ENCODE assay signal across 9 mouse cellular contexts in genomic region chr11:52086204-52086864, GRCm38 (mm10). TPM values are rescaled to one million over a fixed set of nuclear protein-coding genes. Genes with fewer than 3 reads are reported as not detected.
DNase-seq lines count a peak whose midpoint lies in the region; ATAC-seq and TF ChIP-seq lines count a peak whose summit lies in the region.
"Had no signal": no experiment of that assay in that cellular context is flagged by ENCODE, and none has a peak within 500 bp of the region (broad histone marks: within the 10 kb centered on the region; RNA-seq: fewer than 3 reads in every experiment).

No protein-coding gene starts in this region.

- TF ChIP-seq POLR2A in CH12.LX (IDR thresholded peaks at IDR 0.05; ENCODE audit: low read depth, low read length): no peak
- no peak for TF ChIP-seq POLR2A in brain, embryonic 14.5 days (IDR thresholded peaks at IDR 0.05; ENCODE audit: borderline replicate concordance, extremely low read depth, insufficient read depth, insufficient read length, poor library complexity, severe bottlenecking)

- in situ Hi-C loops in CH12.LX (cut with MboI; ENCODE audit: low pct_ligation_motif_present, low pct_unique_long_range_greater_than_20kb, low sequenced_read_pairs): no loop called here

- DNase-seq in CH12.LX (ENCODE audit: extremely low read depth): no peak
- peak; percentile 79 for DNase-seq in brain, embryonic 14.5 days (ENCODE audit: low read depth)
- peak; percentile 32 for DNase-seq in heart, postnatal 4 days
- DNase-seq in left cerebral cortex, postnatal 25 days (ENCODE audit: low spot score in 2 of 2): peak; percentile 53 to 81
- DNase-seq in embryo, embryonic 9.5 days (ENCODE audit: extremely low spot score): no peak
- DNase-seq in ovary, postnatal 14 days (ENCODE audit: low spot score): no peak
- no peak for DNase-seq in adrenal gland, adult 18-20 months (ENCODE audit: low spot score in 2 of 2)
- DNase-seq: liver, embryonic 13.5 days had no signal

- H3K27me3 ChIP-seq in CH12.LX (replicated peaks): no peaks in the 10 kb centered on the region
- no peaks in the 10 kb centered on the region for H3K27me3 ChIP-seq in stomach, embryonic 15.5 days (replicated peaks)
- H3K27me3 ChIP-seq: liver, embryonic 13.5 days had no signal

- TF ChIP-seq EP300 in CH12.LX (IDR thresholded peaks at IDR 0.05; ENCODE audit: low read length): no peak

- dilution Hi-C loops in CH12.LX (cut with MboI; ENCODE audit: extremely low pct_ligation_motif_present, extremely low pct_unique_long_range_greater_than_20kb, low sequenced_read_pairs): no loop called here

- WGBS in stomach, embryonic 15.5 days: 18% methylated on average over 9 of the region's 9 CpGs

- H3K9ac ChIP-seq in CH12.LX (ENCODE audit: insufficient read depth, low read depth): 0 out of 2 replicates have a peak overlapping the region, but pooled peaks have one; percentile 3
- no peak overlapping the region for H3K9ac ChIP-seq in stomach, embryonic 15.5 days
- H3K9ac ChIP-seq: liver, embryonic 13.5 days had no signal

- no peak for TF ChIP-seq RAD21 in CH12.LX (IDR thresholded peaks at IDR 0.05; ENCODE audit: low read depth, low read length)

- no peak overlapping the region for H3K27ac ChIP-seq in CH12.LX (ENCODE audit: insufficient read depth, low read depth)
- H3K27ac ChIP-seq in stomach, embryonic 15.5 days: peak overlapping the region; percentile 64; the same call in 1 of the 2 replicates
- H3K27ac ChIP-seq: liver, embryonic 13.5 days had no signal

- no peak overlapping the region for H3K4me3 ChIP-seq in CH12.LX (replicated peaks in 1 of 3; ENCODE audit: low read depth in 2 of 3, low read length in 2 of 3, poor library complexity in 1 of 3)
- H3K4me3 ChIP-seq in stomach, embryonic 15.5 days (replicated peaks): no peak overlapping the region
- H3K4me3 ChIP-seq: liver, embryonic 13.5 days had no signal

- no peaks in the 10 kb centered on the region for H3K79me2 ChIP-seq in CH12.LX (replicated peaks; ENCODE audit: control insufficient read depth, extremely low read depth, insufficient read depth, poor library complexity, severe bottlenecking)

- intact Hi-C loops in left cerebral cortex, postnatal 25 days (cut with DNase I): no loop called here

- peak overlapping the region; percentile 11 for H3K4me2 ChIP-seq in CH12.LX (ENCODE audit: insufficient read depth, low read depth, poor library complexity, severe bottlenecking)
- H3K4me2 ChIP-seq in stomach, embryonic 15.5 days: peak overlapping the region; percentile 29
- H3K4me2 ChIP-seq: liver, embryonic 13.5 days had no signal

- no peaks in the 10 kb centered on the region for H3K9me3 ChIP-seq in CH12.LX (replicated peaks; ENCODE audit: low read length)
- no peaks in the 10 kb centered on the region for H3K9me3 ChIP-seq in stomach, embryonic 15.5 days
- H3K9me3 ChIP-seq: liver, embryonic 13.5 days had no signal

- peaks cover 17 to 29% of the 10 kb centered on the region in 2 experiments for H3K4me1 ChIP-seq in CH12.LX (ENCODE audit: control insufficient read depth in 1 of 2, insufficient read depth in 2 of 2)
- peaks cover 17% of the 10 kb centered on the region; the same call in 1 of the 2 replicates for H3K4me1 ChIP-seq in stomach, embryonic 15.5 days

- TF ChIP-seq CTCF in CH12.LX (conservative IDR thresholded peaks at IDR 0.05 in 1 of 2, IDR thresholded peaks at IDR 0.05 in 1 of 2; ENCODE audit: low read depth in 2 of 2, low read length in 2 of 2): no peak
- no peak for TF ChIP-seq CTCF in brain, embryonic 14.5 days (IDR thresholded peaks at IDR 0.05; ENCODE audit: borderline replicate concordance, extremely low read depth, insufficient read depth, insufficient read length)

- no peaks in the 10 kb centered on the region for H3K36me3 ChIP-seq in CH12.LX (replicated peaks in 1 of 2; ENCODE audit: control insufficient read depth in 1 of 2, insufficient read depth in 1 of 2, low read length in 1 of 2)
- H3K36me3 ChIP-seq in stomach, embryonic 15.5 days: no peaks in the 10 kb centered on the region
- H3K36me3 ChIP-seq: liver, embryonic 13.5 days had no signal

- peak; percentile 28; the same call in 1 of the 2 replicates for ATAC-seq in stomach, embryonic 15.5 days (ENCODE audit: insufficient read depth, low FRiP score, low read depth)

TF ChIP-seq in CH12.LX, 34 proteins besides CTCF, POLR2A, EP300 and RAD21:
- peak; percentile 70; the same call in 1 of the 2 replicates for TF ChIP-seq MEF2A (IDR thresholded peaks at IDR 0.05; ENCODE audit: borderline replicate concordance, low read depth, low read length)
- TF ChIP-seq IRF4 (IDR thresholded peaks at IDR 0.05; ENCODE audit: low read depth, low read length): 0 out of 2 replicates have a peak, but pooled peaks have one; percentile 1
- TF ChIP-seq ETS1 (conservative IDR thresholded peaks at IDR 0.05; ENCODE audit: low read depth, low read length): no peak; the same call in 1 of the 2 replicates

RNA-seq across cellular contexts. Expression of gene Ppp2ca, which starts 12.1 kb away (rescaled TPM):
- total RNA-seq in CH12.LX (2012; rRNA removed) (85.5 and 108 TPM in 2 replicates), CH12.LX (2014; rRNA removed) (177 and 190 TPM in 2 replicates)
- 121 and 185 TPM in 2 replicates for polyA plus RNA-seq in CH12.LX (2012; ENCODE audit: insufficient read length, low read depth)
- polyA plus RNA-seq in brain, embryonic 14.5 days (2012; rRNA removed): 107 and 115 TPM in 2 replicates
- 10 to 100 TPM; 86.3 to 87.2 TPM for total RNA-seq in heart, postnatal 4 days (2021)
- 100 to 1,000 TPM; 123 to 128 TPM for total RNA-seq in left cerebral cortex, postnatal 25 days (2021)
- polyA plus RNA-seq in stomach, embryonic 15.5 days (2015; fragmentation: Nextera tagmentation; extraction: Ambion mirVana): 71.3 and 72.1 TPM in 2 replicates
- total RNA-seq in adrenal gland, adult 18-20 months (2021): 10 to 100 TPM; 79.8 to 87.8 TPM

RNA-seq across cellular contexts. Expression of gene Olfr1373, which starts 59.0 kb away (rescaled TPM):
- total RNA-seq in CH12.LX (2012; rRNA removed) (not detected in 2 replicates), CH12.LX (2014; rRNA removed) (not detected in 2 replicates)
- not detected in 2 replicates for polyA plus RNA-seq in CH12.LX (2012; ENCODE audit: insufficient read length, low read depth)
- not detected in 2 replicates for polyA plus RNA-seq in brain, embryonic 14.5 days (2012; rRNA removed)
- not detected for total RNA-seq in heart, postnatal 4 days (2021)
- total RNA-seq in left cerebral cortex, postnatal 25 days (2021): not detected
- not detected in 2 replicates for polyA plus RNA-seq in stomach, embryonic 15.5 days (2015; fragmentation: Nextera tagmentation; extraction: Ambion mirVana)
- total RNA-seq in adrenal gland, adult 18-20 months (2021): not detected
- polyA plus RNA-seq: liver, embryonic 13.5 days had no signal

Comparison
In these comparisons a context has a peak if more than half of its experiments do, and no peak if none do; other contexts are left out.
1. DNase-seq: peak in brain, embryonic 14.5 days (single experiment), heart, postnatal 4 days (single experiment) and left cerebral cortex, postnatal 25 days (2 of 2); none in CH12.LX (single experiment), embryo, embryonic 9.5 days (single experiment), ovary, postnatal 14 days (single experiment) and adrenal gland, adult 18-20 months (0 of 2).